Mouse (Mus musculus): ENCODE data around the gene Spa17.

Gene Spa17

GRCm38 (mm10) chr9:37613182-37613910, at the start of gene Spa17:
Gene Spa17, minus strand, starts transcription at chr9:37613722.
- POLR2A ChIA-PET = interaction anchor here in 3 of 4 experiments (0.6 to 2.4 kb wide), 24 partner anchors 11 to 562 kb away, joined by 3 to 7 read pairs (median 4); partner anchors contain the start of genes Tbrg1 (in 3 of the 3), Msantd2 (in 2 of the 3), Nrgn (in 1 of the 3) and Vsig2 (in 1 of the 3)
- CTCF ChIA-PET = interaction anchor here in 2 of 4 experiments (0.6 to 4.2 kb wide), 6 partner anchors 69 to 182 kb away, joined by 3 to 23 read pairs (median 3); no protein-coding TSS in a partner anchor

- CTCF ChIA-PET = no interaction called here
- POLR2A ChIA-PET = no interaction called here
Observed at GRCm38 (mm10) chr9:37663210-37663609, 49.7 kb upstream of the Spa17 start.

- ChIA-PET POLR2A (interaction anchor here in 1 of 4 experiments (1.3 kb wide), 1 partner anchor 8 kb away, joined by 3 read pairs; no protein-coding TSS in a partner anchor), CTCF (no interaction called here)
Observed at GRCm38 (mm10) chr9:37659413-37659812, 45.9 kb upstream of the Spa17 start.

- CTCF ChIA-PET = interaction anchor here in 2 of 4 experiments (1.1 to 1.5 kb wide), 2 partner anchors 21 to 225 kb away, joined by 3 to 5 read pairs; no protein-coding TSS in a partner anchor
- POLR2A ChIA-PET = interaction anchor here (0.5 to 2.0 kb wide), 31 partner anchors 9 to 931 kb away, joined by 3 to 12 read pairs (median 4); partner anchors contain the start of genes Spa17 (in 2 of the 4), Ccdc15 (in 1 of the 4), Msantd2 (in 1 of the 4) and Robo3 (in 1 of the 4)
Observed at GRCm38 (mm10) chr9:37656931-37657481, 43.5 kb upstream of the Spa17 start, which contains the start of gene Tbrg1. Gene Tbrg1, minus strand, starts transcription at chr9:37657312.

GRCm38 (mm10) chr9:37656439-37656881, 42.9 kb upstream of the Spa17 start:
- CTCF ChIA-PET = interaction anchor here in 2 of 4 experiments (1.1 to 1.5 kb wide), 2 partner anchors 20 to 225 kb away, joined by 3 to 5 read pairs; no protein-coding TSS in a partner anchor
- POLR2A ChIA-PET = interaction anchor here (0.5 to 2.0 kb wide), 26 partner anchors 9 to 930 kb away, joined by 3 to 12 read pairs (median 4); partner anchors contain the start of genes Ccdc15 (in 1 of the 4), Msantd2 (in 1 of the 4), Spa17 (in 1 of the 4) and Tmem218 (in 1 of the 4)

GRCm38 (mm10) chr9:37655961-37656360, 42.4 kb upstream of the Spa17 start:
- ChIA-PET CTCF (no interaction called here), POLR2A (interaction anchor here in 3 of 4 experiments (1.2 to 2.0 kb wide), 7 partner anchors 9 to 308 kb away, joined by 3 to 12 read pairs (median 5); partner anchors contain the start of genes Ccdc15 (in 1 of the 3) and Msantd2 (in 1 of the 3))

GRCm38 (mm10) chr9:37653836-37654235, 40.3 kb upstream of the Spa17 start:
- CTCF ChIA-PET = no interaction called here
- POLR2A ChIA-PET = interaction anchor here in 2 of 4 experiments (0.5 to 1.1 kb wide), 2 partner anchors 11 to 885 kb away, joined by 3 read pairs; no protein-coding TSS in a partner anchor

- CTCF ChIA-PET = interaction anchor here in 1 of 4 experiments (1.0 kb wide), 1 partner anchor 146 kb away, joined by 3 read pairs; no protein-coding TSS in a partner anchor
- POLR2A ChIA-PET = interaction anchor here in 2 of 4 experiments (0.7 to 1.7 kb wide), 5 partner anchors 9 to 133 kb away, joined by 3 to 4 read pairs (median 4); no protein-coding TSS in a partner anchor
Observed at GRCm38 (mm10) chr9:37650639-37651038, 37.1 kb upstream of the Spa17 start.

- ChIA-PET POLR2A (interaction anchor here in 1 of 4 experiments (1.2 to 2.1 kb wide), 2 partner anchors 11 to 242 kb away, joined by 3 to 12 read pairs; partner anchors contain the start of gene Tbrg1), CTCF (interaction anchor here in 1 of 4 experiments (1.4 kb wide), 1 partner anchor 10 kb away, joined by 3 read pairs; no protein-coding TSS in a partner anchor)
Observed at GRCm38 (mm10) chr9:37646246-37646645, 32.7 kb upstream of the Spa17 start.

- POLR2A ChIA-PET = interaction anchor here in 2 of 4 experiments (0.6 to 1.1 kb wide), 3 partner anchors 11 to 227 kb away, joined by 3 to 4 read pairs (median 4); no protein-coding TSS in a partner anchor
- CTCF ChIA-PET = interaction anchor here in 2 of 4 experiments (0.6 kb wide), 2 partner anchors 25 to 706 kb away, joined by 3 to 5 read pairs; no protein-coding TSS in a partner anchor
Observed at GRCm38 (mm10) chr9:37638721-37639120, 25.2 kb upstream of the Spa17 start.

GRCm38 (mm10) chr9:37636800-37637542, 23.4 kb upstream of the Spa17 start:
- CTCF ChIA-PET = interaction anchor here in 3 of 4 experiments (1.0 to 2.4 kb wide), 10 partner anchors 17 to 216 kb away, joined by 3 to 18 read pairs (median 5); partner anchors contain the start of gene Tbrg1 (in 1 of the 3)
- POLR2A ChIA-PET = interaction anchor here in 1 of 4 experiments (1.0 to 1.6 kb wide), 2 partner anchors 11 to 20 kb away, joined by 3 to 4 read pairs; partner anchors contain the start of gene Tbrg1

GRCm38 (mm10) chr9:37636335-37636734, 22.8 kb upstream of the Spa17 start:
- POLR2A ChIA-PET = interaction anchor here in 1 of 4 experiments (1.0 to 1.6 kb wide), 2 partner anchors 10 to 21 kb away, joined by 3 to 4 read pairs; partner anchors contain the start of gene Tbrg1

GRCm38 (mm10) chr9:37634269-37634668, 20.7 kb upstream of the Spa17 start:
- POLR2A ChIA-PET = no interaction called here
- CTCF ChIA-PET = interaction anchor here in 1 of 4 experiments (1.0 kb wide), 1 partner anchor 227 kb away, joined by 3 read pairs; no protein-coding TSS in a partner anchor

More at GRCm38 (mm10) chr9:37636335-37636734, 22.8 kb upstream of the Spa17 start:
- CTCF ChIA-PET = interaction anchor here (0.5 to 2.4 kb wide), 18 partner anchors 11 to 457 kb away, joined by 3 to 18 read pairs (median 4); partner anchors contain the start of gene Tbrg1 (in 1 of the 4)

- ChIA-PET CTCF (interaction anchor here in 1 of 4 experiments (0.6 kb wide), 1 partner anchor 199 kb away, joined by 7 read pairs; no protein-coding TSS in a partner anchor), POLR2A (interaction anchor here in 1 of 4 experiments (0.6 kb wide), 1 partner anchor 8 kb away, joined by 6 read pairs; no protein-coding TSS in a partner anchor)
Observed at GRCm38 (mm10) chr9:37632305-37632704, 18.8 kb upstream of the Spa17 start.

- POLR2A ChIA-PET = interaction anchor here in 1 of 4 experiments (1.4 kb wide), 1 partner anchor 22 kb away, joined by 4 read pairs; no protein-coding TSS in a partner anchor
Observed at GRCm38 (mm10) chr9:37629941-37630340, 16.4 kb upstream of the Spa17 start.

GRCm38 (mm10) chr9:37628581-37628980, 15.1 kb upstream of the Spa17 start:
- POLR2A ChIA-PET = no interaction called here
- CTCF ChIA-PET = no interaction called here

More at GRCm38 (mm10) chr9:37629941-37630340, 16.4 kb upstream of the Spa17 start:
- CTCF ChIA-PET = interaction anchor here in 1 of 4 experiments (0.8 kb wide), 1 partner anchor 589 kb away, joined by 3 read pairs; no protein-coding TSS in a partner anchor

- CTCF ChIA-PET = interaction anchor here in 1 of 4 experiments (0.8 kb wide), 1 partner anchor 164 kb away, joined by 3 read pairs; no protein-coding TSS in a partner anchor
- POLR2A ChIA-PET = no interaction called here
Observed at GRCm38 (mm10) chr9:37627263-37627662, 13.7 kb upstream of the Spa17 start.

Data from embryonic stem cell, embryonic (primary cell).